Mouse (Mus musculus): ENCODE data around the gene Lyve1. TPM values are rescaled to one million over a fixed set of nuclear protein-coding genes. Genes with fewer than 3 reads are reported as not detected.
A peak's percentile ranks its signal among the peaks of the same experiment; 100 is the strongest.

The Lyve1 gene
- polyA plus RNA-seq, 1 experiment from 2014 or later: 6.3 TPM

DNA sequence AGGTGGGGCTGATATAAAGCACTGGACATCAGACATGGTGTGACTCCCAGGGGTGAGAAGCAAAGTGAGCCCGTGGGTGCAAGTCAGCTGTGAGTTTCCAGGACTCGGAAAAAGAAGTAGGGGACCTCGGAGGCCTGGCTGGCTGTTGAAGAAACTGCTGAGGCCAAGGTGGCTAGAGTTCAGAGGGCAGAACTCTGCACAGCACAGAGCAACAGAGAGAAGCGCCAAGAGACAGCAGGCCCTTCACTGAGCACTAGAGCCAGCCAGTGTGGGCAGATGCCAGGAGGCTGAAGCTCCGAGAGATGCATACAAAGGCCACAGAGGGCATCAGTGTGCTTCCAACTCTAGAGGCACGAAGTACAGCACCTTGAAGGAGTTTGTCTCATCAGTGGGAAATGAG, 44.8 kb downstream of the Lyve1 start:
- no peak overlapping the region for H3K27ac ChIP-seq (ENCODE audit: low read length)
- no peak overlapping the region for H3K9ac ChIP-seq (replicated peaks; ENCODE audit: low read length)
- 55% methylated on average over 6 of the region's 6 CpGs for WGBS
- no peaks in the 10 kb centered on the region for H3K27me3 ChIP-seq (ENCODE audit: insufficient read depth, low read length)
- H3K9me3 ChIP-seq (ENCODE audit: low read length): no peaks in the 10 kb centered on the region
- ATAC-seq (ENCODE audit: low FRiP score, low TSS enrichment): no peak
- peaks cover 6% of the 10 kb centered on the region for H3K36me3 ChIP-seq (ENCODE audit: insufficient read depth, low read length)
- H3K4me1 ChIP-seq (ENCODE audit: insufficient read depth, low read length): peaks cover 20% of the 10 kb centered on the region
- no peak overlapping the region for H3K4me2 ChIP-seq (replicated peaks; ENCODE audit: low read depth, low read length)
- no peak overlapping the region for H3K4me3 ChIP-seq (ENCODE audit: low read length)

DNA sequence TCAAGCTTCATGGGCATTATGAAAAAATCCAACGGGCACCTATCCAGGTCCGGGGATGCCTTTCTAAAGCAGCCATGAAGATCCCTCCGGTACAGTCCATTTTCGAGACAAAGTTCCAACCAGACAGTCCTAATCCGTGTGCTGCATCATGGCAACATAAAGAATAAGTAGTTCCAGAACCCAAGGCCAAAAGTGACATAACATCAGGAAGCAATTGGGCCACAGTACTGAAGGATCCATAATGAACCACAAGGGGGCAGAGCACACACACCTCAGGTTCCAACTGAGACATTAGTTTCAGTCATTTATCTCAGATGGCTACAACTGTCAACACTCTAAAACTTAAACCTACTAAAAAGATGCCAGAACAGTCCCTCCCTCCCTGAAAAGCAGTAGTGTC, 47.0 kb downstream of the Lyve1 start:
- no peak for ATAC-seq (ENCODE audit: low FRiP score, low TSS enrichment)
- H3K27me3 ChIP-seq (ENCODE audit: insufficient read depth, low read length): no peaks in the 10 kb centered on the region
- 70% methylated on average over 5 of the region's 5 CpGs for WGBS

DNA sequence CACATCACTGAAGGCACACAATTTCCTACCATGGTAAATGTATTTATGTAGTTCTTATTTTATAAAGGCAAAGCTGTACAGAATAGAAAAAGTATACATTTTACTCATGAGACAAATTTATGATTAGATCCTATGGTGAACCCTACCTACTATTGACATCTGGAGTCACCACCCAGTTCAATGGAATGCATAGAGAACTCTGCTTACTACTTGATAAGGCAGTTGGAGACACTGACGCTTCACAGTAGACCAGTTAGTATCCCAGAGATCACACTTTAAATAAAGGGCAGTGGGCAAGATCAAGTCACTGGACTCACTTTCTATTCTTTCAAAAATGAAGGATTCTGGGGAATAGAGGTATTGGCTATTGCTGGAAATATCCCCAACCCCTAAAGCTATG, 49.1 kb downstream of the Lyve1 start:
- Histone ChIP-seq H3K4me1 (ENCODE audit: insufficient read depth, low read length) (no peaks in the 10 kb centered on the region), H3K36me3 (ENCODE audit: insufficient read depth, low read length) (peaks cover 6% of the 10 kb centered on the region; the same call in 1 of the 2 replicates), H3K27me3 (ENCODE audit: insufficient read depth, low read length) (no peaks in the 10 kb centered on the region), H3K4me2 (replicated peaks; ENCODE audit: low read depth, low read length) (no peak overlapping the region), H3K27ac (ENCODE audit: low read length) (no peak overlapping the region), H3K9ac (replicated peaks; ENCODE audit: low read length) (no peak overlapping the region), H3K4me3 (ENCODE audit: low read length) (no peak overlapping the region), H3K9me3 (ENCODE audit: low read length) (no peaks in the 10 kb centered on the region)
- ATAC-seq (ENCODE audit: low FRiP score, low TSS enrichment): no peak
- WGBS: 88% methylated on average over 1 of the region's 1 CpGs

More for the DNA sequence above, 47.0 kb downstream of the Lyve1 start:
- H3K9ac ChIP-seq (replicated peaks; ENCODE audit: low read length): no peak overlapping the region
- no peak overlapping the region for H3K4me3 ChIP-seq (ENCODE audit: low read length)
- peaks cover 3% of the 10 kb centered on the region for H3K4me1 ChIP-seq (ENCODE audit: insufficient read depth, low read length)
- no peak overlapping the region for H3K27ac ChIP-seq (ENCODE audit: low read length)
- H3K36me3 ChIP-seq (ENCODE audit: insufficient read depth, low read length): peaks cover 6% of the 10 kb centered on the region; the same call in 1 of the 2 replicates
- no peaks in the 10 kb centered on the region for H3K9me3 ChIP-seq (ENCODE audit: low read length)
- H3K4me2 ChIP-seq (replicated peaks; ENCODE audit: low read depth, low read length): no peak overlapping the region

DNA sequence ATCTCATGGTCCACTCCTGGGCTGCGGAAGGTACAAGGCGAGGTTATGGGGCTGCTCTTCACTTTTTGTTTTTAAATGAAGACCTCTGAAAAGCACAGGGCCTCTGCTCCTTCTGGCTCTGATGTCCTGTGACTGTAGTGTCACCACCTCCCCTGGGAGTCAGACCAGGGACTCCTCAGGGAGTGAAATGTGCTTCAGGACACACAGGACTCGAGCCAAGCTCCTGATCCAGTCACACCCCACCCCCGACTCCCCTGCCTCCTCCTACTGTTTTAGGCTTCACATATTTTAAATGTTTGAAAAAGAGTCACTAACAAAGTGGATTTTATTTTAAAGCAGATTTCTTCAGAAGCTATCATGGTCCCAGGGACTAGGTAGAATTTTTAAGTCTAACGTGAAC, 51.5 kb downstream of the Lyve1 start:
- H3K36me3 ChIP-seq (ENCODE audit: insufficient read depth, low read length): peaks cover 6% of the 10 kb centered on the region; the same call in 1 of the 2 replicates
- no peak overlapping the region for H3K4me3 ChIP-seq (ENCODE audit: low read length)
- no peaks in the 10 kb centered on the region for H3K27me3 ChIP-seq (ENCODE audit: insufficient read depth, low read length)
- no peak overlapping the region for H3K27ac ChIP-seq (ENCODE audit: low read length)
- WGBS: 79% methylated on average over 5 of the region's 5 CpGs
- H3K4me2 ChIP-seq (replicated peaks; ENCODE audit: low read depth, low read length): no peak overlapping the region
- ATAC-seq (ENCODE audit: low FRiP score, low TSS enrichment): no peak
- no peak overlapping the region for H3K9ac ChIP-seq (replicated peaks; ENCODE audit: low read length)
- no peaks in the 10 kb centered on the region for H3K4me1 ChIP-seq (ENCODE audit: insufficient read depth, low read length)
- no peaks in the 10 kb centered on the region for H3K9me3 ChIP-seq (ENCODE audit: low read length)

DNA sequence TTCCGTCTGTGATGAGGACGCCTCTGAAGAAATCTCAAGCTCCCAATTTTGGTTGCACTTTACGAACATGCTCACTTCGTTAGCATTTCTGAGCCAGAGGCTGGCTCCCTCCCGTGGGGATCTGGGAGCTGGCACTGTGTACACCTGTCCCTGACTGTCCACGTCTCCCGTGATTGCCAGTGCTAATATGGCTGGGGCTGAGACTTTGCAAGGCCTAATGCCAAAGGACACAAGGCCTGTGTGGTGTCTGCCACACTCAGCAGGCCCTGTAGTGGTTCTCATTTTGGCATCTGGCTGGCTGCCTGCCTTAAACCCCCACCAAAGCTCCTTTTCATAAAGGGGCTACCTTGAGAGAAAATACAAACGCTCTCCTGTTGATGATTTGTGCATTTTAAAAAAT, 52.0 kb downstream of the Lyve1 start:
- no peak overlapping the region for H3K4me3 ChIP-seq (ENCODE audit: low read length)

DNA sequence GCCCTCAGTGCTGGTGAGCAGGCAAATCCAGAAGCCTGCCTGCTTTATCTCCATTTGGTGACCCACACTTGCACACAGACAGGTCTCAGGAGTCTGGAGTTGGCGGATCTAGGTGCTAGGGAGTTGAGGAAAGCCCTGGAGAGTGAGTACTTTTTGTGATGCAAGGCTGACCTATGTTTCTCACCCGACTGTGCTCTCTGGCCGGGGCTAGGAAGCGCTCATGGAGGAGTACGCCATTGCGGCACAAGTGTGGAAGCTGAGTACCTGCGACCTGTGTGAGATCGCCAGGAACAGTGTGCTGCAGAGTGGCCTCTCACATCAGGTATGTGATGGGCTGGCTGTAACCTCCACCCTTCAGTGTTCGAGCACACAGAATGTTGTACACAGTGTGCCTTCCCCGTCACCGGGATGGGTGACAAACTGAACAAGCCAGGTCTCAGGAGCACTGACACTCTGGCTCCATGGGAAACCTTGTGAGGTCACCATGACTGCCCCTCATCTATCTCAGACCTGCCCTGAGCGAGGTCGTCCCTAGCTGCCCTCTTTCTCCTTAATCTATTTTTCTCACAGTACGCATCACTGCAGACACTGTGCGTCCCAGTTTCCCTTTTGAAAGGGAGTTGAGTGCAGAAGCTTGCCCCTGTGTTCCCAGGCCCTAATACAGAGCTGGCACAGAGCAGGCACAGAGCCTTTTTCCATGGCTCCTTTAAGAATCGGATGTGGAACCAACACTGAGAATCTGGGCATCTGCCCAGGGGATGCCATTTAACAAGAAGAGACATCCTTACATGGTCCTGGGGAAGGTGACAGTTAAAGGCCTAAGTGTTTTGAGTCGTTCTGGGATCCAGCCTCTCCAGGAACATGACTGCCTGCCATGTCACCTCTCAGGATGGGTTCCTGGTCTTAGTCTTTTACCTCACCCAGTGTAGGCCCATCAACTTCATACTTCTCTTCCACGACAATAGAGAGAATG, 53.2 kb downstream of the Lyve1 start:
- Histone ChIP-seq H3K27ac (ENCODE audit: low read length) (no peak overlapping the region), H3K36me3 (ENCODE audit: insufficient read depth, low read length) (peaks cover 6% of the 10 kb centered on the region; the same call in 1 of the 2 replicates), H3K4me1 (ENCODE audit: insufficient read depth, low read length) (no peaks in the 10 kb centered on the region), H3K27me3 (ENCODE audit: insufficient read depth, low read length) (no peaks in the 10 kb centered on the region), H3K4me2 (replicated peaks; ENCODE audit: low read depth, low read length) (no peak overlapping the region), H3K4me3 (ENCODE audit: low read length) (no peak overlapping the region), H3K9ac (replicated peaks; ENCODE audit: low read length) (no peak overlapping the region), H3K9me3 (ENCODE audit: low read length) (no peaks in the 10 kb centered on the region)
- ATAC-seq (ENCODE audit: low FRiP score, low TSS enrichment): peak; percentile 51; the same call in 1 of the 2 replicates
- 81% methylated on average over 18 of the region's 18 CpGs for WGBS

More for the DNA sequence above, 52.0 kb downstream of the Lyve1 start:
- no peaks in the 10 kb centered on the region for H3K27me3 ChIP-seq (ENCODE audit: insufficient read depth, low read length)
- H3K9ac ChIP-seq (replicated peaks; ENCODE audit: low read length): no peak overlapping the region
- 93% methylated on average over 8 of the region's 8 CpGs for WGBS
- H3K9me3 ChIP-seq (ENCODE audit: low read length): no peaks in the 10 kb centered on the region
- no peak for ATAC-seq (ENCODE audit: low FRiP score, low TSS enrichment)
- no peak overlapping the region for H3K4me2 ChIP-seq (replicated peaks; ENCODE audit: low read depth, low read length)
- H3K4me1 ChIP-seq (ENCODE audit: insufficient read depth, low read length): no peaks in the 10 kb centered on the region
- peaks cover 6% of the 10 kb centered on the region; the same call in 1 of the 2 replicates for H3K36me3 ChIP-seq (ENCODE audit: insufficient read depth, low read length)
- no peak overlapping the region for H3K27ac ChIP-seq (ENCODE audit: low read length)

DNA sequence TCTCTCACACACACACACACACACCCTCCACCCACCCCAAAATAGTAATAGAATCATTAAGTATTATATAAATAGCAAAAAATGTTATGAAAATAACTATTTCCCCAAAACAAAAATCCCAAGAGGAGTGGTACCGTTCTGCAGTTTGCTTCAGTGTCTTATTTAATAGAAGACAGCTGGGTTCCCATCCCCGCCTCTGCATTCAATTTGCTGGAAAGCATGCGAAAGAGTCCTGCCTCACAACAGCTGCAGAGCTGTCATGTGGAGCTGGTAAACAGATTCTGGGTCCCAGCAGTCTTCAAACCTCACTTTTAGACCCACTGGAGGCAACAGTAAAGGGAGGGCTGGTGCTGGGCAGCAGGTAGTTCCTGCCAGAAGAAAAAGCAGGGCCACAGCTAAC, 54.1 kb downstream of the Lyve1 start:
- no peak overlapping the region for H3K27ac ChIP-seq (ENCODE audit: low read length)
- H3K9me3 ChIP-seq (ENCODE audit: low read length): no peaks in the 10 kb centered on the region
- H3K4me1 ChIP-seq (ENCODE audit: insufficient read depth, low read length): no peaks in the 10 kb centered on the region
- no peak overlapping the region for H3K9ac ChIP-seq (replicated peaks; ENCODE audit: low read length)
- no peaks in the 10 kb centered on the region for H3K27me3 ChIP-seq (ENCODE audit: insufficient read depth, low read length)
- no peak for ATAC-seq (ENCODE audit: low FRiP score, low TSS enrichment)
- WGBS: 59% methylated on average over 3 of the region's 3 CpGs
- H3K4me3 ChIP-seq (ENCODE audit: low read length): no peak overlapping the region
- peaks cover 5% of the 10 kb centered on the region; the same call in 1 of the 2 replicates for H3K36me3 ChIP-seq (ENCODE audit: insufficient read depth, low read length)
- no peak overlapping the region for H3K4me2 ChIP-seq (replicated peaks; ENCODE audit: low read depth, low read length)

DNA sequence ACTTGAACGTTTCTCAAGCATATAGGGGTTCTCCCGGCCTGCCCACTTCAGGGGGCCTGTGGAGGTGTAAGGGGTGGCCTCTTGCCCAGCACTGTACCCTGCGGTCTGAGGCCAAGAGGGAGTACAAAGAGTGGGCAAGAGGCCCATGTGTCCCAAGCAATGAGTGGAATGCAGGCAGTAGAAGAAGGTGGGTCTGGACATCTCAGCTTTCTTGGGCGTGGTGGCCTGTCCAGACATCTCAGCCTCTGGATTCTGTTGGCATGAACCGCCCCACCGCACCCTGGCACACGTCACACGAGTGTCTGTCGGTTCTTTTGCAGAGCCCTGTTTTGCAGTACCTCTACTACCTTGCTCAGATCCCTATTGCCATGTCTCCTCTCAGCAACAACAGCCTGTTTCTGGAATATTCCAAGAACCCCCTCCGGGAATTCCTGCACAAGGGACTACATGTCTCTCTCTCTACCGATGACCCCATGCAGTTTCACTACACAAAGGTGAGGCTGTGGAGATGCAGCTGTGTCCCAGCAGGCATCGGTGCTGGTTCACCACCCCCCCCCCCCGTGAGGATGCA, 55.5 kb downstream of the Lyve1 start:
- Histone ChIP-seq H3K4me3 (ENCODE audit: low read length) (no peak overlapping the region), H3K4me1 (ENCODE audit: insufficient read depth, low read length) (no peaks in the 10 kb centered on the region), H3K9ac (replicated peaks; ENCODE audit: low read length) (no peak overlapping the region), H3K9me3 (ENCODE audit: low read length) (no peaks in the 10 kb centered on the region), H3K36me3 (ENCODE audit: insufficient read depth, low read length) (peaks cover 5% of the 10 kb centered on the region; the same call in 1 of the 2 replicates), H3K27me3 (ENCODE audit: insufficient read depth, low read length) (no peaks in the 10 kb centered on the region), H3K27ac (ENCODE audit: low read length) (no peak overlapping the region), H3K4me2 (replicated peaks; ENCODE audit: low read depth, low read length) (no peak overlapping the region)
- no peak for ATAC-seq (ENCODE audit: low FRiP score, low TSS enrichment)
- 88% methylated on average over 13 of the region's 13 CpGs for WGBS

DNA sequence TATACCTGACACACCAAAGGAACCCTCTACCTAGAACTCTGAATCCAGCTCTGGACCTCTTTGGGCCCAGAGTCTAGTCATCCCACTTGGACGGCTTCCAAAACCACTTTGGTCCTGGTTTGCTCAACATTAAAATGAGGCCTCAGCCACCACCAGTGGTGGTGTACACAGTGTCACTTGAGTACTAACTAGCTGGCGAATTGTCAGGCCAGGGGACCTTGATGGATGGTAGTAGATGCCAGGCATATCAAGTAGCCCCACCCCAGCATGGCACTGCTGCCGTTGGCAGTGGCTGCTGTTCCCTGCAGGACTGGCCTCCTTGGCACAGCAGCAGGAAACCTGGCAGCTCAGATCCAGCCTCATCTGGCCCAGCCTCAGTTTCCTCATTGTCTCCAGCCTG, 58.8 kb downstream of the Lyve1 start:
- Histone ChIP-seq H3K9me3 (ENCODE audit: low read length) (no peaks in the 10 kb centered on the region), H3K4me1 (ENCODE audit: insufficient read depth, low read length) (no peaks in the 10 kb centered on the region), H3K27ac (ENCODE audit: low read length) (no peak overlapping the region), H3K36me3 (ENCODE audit: insufficient read depth, low read length) (0 out of 2 replicates have a peak, but pooled peaks cover 3% of the 10 kb centered on the region), H3K4me3 (ENCODE audit: low read length) (no peak overlapping the region), H3K4me2 (replicated peaks; ENCODE audit: low read depth, low read length) (no peak overlapping the region), H3K27me3 (ENCODE audit: insufficient read depth, low read length) (no peaks in the 10 kb centered on the region), H3K9ac (replicated peaks; ENCODE audit: low read length) (no peak overlapping the region)
- WGBS: 65% methylated on average over 3 of the region's 3 CpGs
- no peak for ATAC-seq (ENCODE audit: low FRiP score, low TSS enrichment)

DNA sequence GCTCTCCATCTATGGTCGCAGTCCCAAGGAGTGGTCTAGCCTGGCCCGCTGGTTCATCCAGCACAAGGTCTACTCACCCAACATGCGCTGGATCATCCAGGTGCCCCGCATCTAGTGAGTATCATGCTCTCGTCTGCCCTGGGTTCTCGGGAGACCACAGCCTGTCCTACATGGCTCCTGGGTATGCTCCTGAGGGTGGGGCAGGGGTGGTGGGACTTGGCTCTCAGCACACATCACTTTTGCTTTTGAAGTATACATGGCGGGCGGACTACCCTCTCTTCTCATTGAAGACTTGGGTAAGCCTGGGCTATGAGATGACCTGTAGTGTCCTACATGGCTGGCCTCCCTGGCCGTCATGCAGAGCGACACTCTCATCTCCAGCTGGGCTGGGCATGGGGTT, 59.9 kb downstream of the Lyve1 start:
- H3K9me3 ChIP-seq (ENCODE audit: low read length): no peaks in the 10 kb centered on the region
- no peak overlapping the region for H3K27ac ChIP-seq (ENCODE audit: low read length)
- no peak overlapping the region for H3K4me2 ChIP-seq (replicated peaks; ENCODE audit: low read depth, low read length)
- 92% methylated on average over 10 of the region's 10 CpGs for WGBS
- no peak overlapping the region for H3K4me3 ChIP-seq (ENCODE audit: low read length)
- H3K4me1 ChIP-seq (ENCODE audit: insufficient read depth, low read length): peaks cover 5% of the 10 kb centered on the region
- H3K36me3 ChIP-seq (ENCODE audit: insufficient read depth, low read length): 0 out of 2 replicates have a peak, but pooled peaks cover 3% of the 10 kb centered on the region
- H3K27me3 ChIP-seq (ENCODE audit: insufficient read depth, low read length): no peaks in the 10 kb centered on the region
- no peak for ATAC-seq (ENCODE audit: low FRiP score, low TSS enrichment)
- H3K9ac ChIP-seq (replicated peaks; ENCODE audit: low read length): no peak overlapping the region

All from kidney, embryonic 16.5 days (tissue).